Mouse (Mus musculus): Measurements from ENCODE around the gene Itga5.

Itga5 gene

DNA sequence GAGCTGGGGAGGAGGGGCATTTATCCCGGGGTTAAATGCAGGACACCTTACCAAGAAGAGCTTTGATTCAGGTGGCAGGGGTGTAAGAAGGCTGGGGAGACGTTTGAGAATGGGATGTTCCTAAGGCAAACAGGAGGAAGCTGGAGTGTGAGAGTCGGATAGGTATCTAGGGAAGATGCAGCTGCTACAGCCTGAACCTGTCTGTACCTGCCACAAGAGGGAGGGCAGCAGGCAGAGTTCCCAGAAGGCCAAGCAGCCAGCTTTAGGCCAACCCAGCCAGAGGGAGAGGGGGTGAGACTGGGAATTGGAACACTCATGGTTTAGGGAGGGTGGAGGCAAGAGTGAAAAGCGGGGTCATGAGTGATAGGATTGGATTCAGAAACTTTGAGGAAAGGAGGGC is 25.8 kb downstream of the Itga5 start:
- peak; percentile 83 for DNase-seq (ENCODE audit: low read depth, low spot score)

DNA sequence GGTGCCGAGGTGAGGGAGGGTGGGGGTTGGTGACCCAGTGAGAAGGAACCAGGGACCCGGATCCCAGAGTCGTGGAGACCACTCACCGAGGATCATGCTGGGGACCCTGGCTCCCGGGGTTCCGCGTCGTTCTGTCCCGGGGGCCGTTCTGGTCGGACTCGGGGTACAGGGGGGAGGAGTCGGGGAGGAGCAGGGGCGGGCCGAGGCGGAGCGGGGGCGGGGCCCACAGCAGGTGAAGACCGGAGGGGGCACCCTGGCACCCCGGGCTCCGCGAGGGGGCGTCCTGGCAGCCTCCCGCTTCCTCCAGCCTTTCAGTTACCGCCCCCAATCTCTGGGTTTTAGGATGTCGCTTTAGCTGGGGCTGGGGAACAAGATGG is 26.6 kb downstream of the Itga5 start, which contains the start of gene Zfp385a:
Gene Zfp385a, minus strand, starts transcription at position 133 of the 377 bp plus-strand sequence.
- peak; percentile 89 for DNase-seq (ENCODE audit: low read depth, low spot score)

DNA sequence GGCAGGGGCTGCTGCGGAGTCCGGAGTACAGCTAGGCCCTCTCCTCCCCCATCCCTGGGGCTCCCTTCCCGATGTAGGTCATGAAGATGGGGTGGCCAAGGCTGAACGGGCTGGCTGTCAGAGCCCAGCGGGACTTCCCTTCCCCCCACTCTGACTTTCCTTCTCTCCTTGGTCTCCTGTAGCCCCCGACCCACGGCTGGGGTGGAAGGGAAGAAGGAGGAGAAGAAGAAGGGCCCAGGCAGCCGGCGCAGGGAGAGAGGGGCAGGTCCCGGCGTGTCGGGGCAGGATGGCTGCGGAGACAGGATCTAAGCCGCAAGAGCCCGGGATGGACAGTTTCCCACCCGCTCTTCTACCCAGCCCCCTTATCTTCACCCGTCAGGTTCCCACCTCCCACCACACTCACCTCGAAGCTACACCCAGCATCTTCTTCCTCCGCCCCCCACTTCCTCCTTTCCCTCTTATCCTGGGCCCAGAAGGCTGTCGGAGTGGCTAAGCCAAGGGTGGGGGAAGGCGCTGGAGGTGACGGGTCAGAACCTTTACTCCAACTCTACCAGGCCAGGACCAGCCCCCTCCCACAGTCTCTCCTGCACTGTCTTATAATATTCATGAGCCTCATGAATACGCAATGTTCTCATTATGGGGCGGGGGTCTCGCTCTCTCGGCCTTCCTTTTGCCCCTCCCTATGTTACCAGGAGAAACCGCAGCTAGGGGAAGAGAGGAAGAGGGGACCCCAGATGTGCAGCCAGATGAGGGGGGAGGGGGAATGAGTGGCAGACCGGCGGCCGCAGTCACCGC is 27.2 kb downstream of the Itga5 start:
- DNase-seq (ENCODE audit: low read depth, low spot score), result no peak

DNA sequence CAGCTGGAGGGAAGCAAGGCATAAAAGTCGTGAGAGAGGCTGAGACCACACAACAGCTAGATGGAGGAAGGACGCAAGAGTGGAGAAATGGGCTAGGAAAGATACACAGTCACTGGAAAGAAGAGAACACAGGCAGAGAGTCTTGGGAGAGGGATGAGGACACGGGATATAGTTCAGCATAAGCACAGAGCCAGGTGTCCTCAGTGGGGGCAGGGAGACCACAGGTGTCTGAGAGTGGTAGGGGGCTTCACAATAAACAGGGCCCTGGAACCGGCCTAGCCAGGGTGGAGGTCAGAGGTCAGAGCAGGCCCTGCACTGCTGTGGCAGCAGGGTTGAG is 27.8 kb downstream of the Itga5 start:
- no peak for DNase-seq (ENCODE audit: low read depth, low spot score)

DNA sequence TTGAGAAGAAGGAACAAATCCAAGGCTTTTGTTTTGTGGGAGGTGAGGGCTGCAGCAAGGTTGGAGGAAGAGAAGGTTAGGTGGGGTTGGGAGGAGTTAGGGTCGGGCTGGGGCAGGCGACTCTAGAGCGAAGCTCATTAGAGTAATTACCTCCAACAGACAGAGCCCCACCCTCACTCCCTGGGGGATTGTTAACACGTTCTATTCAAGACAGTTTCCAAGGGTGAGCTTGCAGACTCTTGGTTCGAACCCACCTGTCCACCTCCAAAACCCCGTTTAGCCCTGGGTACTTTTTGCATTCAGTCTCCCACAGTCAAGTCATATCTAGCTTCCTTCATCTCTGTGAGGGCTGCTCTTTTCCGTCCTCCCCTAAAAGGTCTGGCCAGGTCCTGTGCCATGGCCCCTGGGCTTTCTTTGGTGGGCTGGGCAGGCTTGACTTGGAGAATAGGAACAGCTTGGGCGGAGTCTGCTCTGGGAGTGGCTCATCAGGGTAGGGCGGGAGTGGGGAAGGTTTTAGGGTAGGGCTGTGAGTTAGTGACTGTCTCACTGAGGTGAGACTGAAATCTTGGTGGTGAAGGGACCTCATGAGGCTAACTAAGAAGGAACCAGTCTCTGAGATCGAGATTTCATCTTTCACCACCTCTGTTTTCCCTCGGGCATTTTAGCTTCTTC is 29.4 kb downstream of the Itga5 start:
- DNase-seq (ENCODE audit: low read depth, low spot score), result no peak

DNA sequence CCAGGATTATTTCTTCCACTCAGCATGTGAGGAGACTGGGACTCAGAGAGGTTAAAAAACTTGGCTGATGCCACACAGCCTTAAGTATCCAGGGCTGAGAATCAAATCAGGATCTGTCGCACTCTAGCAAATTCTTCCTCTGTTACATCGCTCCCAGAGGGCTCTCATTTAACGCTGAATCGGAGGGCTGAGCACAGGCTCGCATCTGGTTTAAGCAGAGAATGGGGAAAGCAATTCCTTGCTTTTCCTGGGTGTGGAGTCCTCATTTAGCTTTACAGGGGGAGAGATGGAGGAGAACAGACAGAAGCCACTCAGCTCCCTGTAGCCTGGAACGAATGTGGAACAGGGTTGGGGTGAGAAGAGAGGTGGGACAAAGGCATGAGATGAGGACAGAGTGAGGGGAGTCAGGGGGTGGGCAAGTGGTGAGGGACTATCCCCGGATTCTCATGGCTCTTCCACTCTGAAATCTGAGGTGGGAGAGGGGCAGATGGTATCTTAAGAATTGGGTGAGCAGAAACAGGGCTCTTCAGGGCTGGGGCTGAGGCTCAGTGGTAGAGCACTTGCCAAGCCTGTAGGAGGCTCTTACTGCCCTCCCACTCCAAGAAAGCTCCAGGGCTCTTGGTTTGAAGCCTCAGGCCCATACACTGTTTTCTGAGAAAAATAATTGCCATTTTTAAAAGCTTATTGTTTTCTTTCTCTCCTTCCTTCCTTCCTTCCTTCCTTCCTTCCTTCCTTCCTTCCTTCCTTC is 30.9 kb downstream of the Itga5 start:
- DNase-seq (ENCODE audit: low read depth, low spot score), result peak; percentile 53

DNA sequence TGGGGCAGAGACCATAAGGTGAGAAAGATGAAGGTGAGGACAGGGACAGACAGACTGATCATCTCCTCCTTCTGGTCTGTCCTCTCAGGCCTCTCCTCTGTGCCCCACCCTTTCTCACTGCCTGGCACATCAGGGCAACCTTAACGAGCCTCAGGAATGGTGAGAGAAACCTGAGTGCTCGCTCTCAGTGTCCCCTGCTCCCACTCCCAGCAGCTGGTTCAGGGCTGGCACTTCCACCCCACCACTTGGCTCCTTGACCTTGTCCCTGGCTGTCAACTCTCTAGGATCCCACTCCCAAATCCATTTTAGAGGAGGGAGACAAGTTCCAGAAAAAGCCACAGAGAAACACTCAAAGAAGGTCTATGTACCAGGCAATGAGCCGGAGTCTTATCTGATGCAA is 31.5 kb downstream of the Itga5 start:
- no peak for DNase-seq (ENCODE audit: low read depth, low spot score)

DNA sequence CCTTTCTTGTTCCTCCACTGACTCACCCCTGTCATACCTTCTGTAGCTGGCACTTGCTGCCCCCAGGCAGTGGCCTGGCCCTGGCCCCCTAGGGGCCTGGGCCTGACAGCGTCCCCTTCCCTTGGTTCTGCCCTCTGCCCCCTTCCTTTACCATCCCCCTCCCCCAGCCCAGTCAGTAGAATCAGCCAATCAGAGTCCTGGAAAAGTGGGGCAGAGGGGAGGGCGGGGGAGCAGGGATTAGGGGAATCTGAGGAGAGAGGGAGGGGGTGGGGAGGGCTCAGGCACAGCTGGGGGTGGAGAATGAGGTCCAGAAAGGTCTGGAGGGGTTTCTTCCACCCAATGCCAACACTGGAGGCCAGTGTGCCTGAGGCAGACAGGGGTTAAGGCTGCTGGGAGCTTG is 32.4 kb downstream of the Itga5 start:
- DNase-seq (ENCODE audit: low read depth, low spot score), result no peak

DNA sequence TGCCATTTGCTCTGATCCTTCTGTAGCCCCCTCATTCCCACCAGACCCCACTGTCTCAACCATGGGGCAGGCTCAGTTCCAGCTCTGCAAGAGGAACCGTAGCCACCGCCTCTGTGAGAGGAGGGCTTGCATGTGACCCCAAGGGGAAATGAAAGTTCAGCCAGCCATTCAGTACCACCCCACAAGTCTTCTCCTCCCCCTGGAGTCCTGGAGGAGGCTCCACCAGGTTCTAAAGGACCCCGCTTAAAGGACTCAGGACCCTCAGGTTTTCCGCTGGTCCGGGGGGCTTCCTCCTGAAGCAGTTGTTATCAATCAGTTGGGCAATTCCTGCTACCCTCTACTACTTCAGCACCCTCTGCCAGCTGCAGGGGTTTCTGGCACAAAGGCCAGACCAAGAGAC is 32.8 kb downstream of the Itga5 start:
- DNase-seq (ENCODE audit: low read depth, low spot score), result no peak

DNA sequence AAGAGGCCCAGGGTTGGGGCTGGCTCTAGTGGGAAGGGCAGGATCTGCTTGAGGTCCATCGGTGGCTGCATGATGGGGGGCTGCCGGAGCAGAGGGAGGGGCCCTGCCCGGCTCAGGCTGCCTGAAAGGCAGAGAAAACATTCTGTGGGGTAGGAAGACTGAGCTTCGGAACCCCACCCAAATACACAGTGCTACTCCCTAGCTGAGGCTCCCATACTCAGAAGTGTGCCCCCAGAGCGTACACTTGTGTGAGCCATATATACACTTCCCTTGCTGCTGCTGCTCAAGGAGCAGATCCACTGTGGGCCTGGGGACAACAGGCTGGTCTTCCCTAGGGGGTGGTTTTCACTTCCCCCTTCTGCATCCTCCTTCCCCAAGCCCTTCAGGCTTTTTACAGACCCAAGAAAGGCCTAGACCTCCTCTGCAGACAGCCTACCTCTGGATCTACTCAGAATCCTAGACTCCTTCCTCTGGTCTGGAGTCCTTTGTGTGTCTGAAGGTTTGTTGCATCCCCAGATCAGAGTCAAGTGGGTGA is 33.4 kb downstream of the Itga5 start:
- DNase-seq (ENCODE audit: low read depth, low spot score), result no peak

DNA sequence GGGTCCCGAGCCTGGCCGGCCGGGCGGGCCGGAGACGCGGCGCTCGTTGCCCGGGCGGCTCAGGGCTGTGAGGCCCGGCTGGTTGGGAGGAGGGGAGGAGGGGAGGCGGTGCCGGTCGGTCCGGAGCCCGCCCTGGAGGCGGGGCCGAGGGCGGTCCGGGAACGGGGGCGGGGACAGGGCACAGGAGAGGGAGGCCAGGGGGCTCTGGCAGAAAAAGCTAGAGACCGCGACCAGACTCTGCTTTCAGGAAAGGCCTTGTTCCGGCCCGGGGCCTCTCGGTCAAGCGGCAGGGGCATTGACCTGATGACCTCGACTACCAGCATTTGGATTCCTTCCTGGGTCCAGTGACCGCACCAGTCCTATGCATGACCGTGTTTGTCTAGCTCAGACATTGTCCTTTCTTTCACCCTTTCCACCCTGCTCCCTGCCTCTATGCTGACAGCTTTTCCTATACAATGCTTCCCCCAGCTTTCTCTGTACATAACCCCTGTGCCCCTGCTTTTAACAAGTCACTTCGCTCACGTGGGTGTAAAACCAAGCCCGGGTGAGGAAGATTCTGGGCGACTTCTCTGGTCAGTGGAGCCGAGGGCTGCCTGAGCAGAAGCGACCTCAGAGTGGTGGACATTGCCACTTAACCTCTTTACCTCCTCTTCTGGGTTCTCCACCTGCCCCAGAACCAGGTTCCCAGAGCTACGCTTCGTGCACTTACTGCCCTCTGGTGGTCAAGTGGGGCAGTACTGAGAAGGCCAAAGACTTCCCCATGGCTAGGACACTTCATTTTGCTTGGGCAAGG is 42.9 kb downstream of the Itga5 start:
- peak; percentile 85 for DNase-seq (ENCODE audit: low read depth, low spot score)

DNA sequence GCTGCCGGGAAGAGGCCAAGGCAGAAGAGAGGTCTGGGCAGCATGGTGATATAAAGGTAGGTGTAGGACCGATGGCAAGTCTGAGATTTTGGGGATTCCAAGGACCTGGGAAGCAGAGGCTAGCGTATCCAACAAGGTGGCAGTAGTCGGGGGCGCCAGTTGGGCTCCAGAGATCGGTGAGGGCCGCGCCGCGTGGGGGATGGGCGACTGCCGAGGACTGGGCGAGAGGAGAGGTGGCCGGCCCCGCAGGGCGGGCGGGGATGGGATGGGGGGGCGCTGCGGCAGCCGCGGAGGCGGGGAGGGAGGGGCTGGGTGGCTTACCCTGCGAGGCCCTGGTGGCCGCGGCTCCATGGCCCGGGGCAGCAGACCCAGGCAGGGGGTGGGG is 43.5 kb downstream of the Itga5 start:
- DNase-seq (ENCODE audit: low read depth, low spot score), result peak; percentile 47

DNA sequence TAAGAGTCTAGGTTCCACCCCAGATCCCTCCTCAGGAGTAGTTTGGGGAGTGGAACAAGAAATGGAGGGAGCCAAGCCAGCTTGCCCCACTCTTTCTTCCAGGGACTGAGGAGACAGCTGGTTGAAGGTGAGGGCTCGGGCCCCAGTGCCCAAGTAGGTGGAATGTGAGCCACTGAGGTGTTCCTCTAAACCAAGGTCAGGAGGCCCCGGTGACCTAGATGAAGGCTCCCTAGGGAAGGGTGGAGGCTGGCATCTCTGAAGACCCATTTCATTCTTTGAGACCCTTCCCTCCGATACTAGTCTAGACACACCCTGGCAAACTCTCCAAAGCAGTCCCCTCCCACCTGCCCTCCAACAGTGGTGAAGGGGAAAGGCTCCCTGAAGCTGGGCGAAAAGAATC is 44.2 kb downstream of the Itga5 start:
- DNase-seq (ENCODE audit: low read depth, low spot score), result no peak

DNA sequence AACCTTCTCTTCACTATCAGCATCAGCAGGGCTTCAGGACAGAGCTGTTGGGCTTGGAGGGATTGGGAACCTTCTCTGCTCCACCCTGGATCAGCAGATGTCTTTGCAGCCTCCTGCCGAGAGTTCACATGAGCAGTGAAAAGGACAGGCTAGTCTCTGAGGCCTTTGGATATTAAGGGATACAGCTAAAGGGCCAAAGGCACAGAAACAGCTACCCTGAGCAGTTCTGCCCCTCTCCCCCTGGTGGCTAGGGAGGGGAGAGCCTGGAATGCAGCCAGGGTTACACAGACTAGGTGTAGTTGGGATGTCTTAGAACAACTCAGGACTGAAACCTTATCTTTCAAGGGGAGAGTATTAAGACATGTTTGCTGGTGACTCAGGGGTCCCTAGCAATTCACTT is 45.5 kb downstream of the Itga5 start:
- DNase-seq (ENCODE audit: low read depth, low spot score), result peak; percentile 51

DNA sequence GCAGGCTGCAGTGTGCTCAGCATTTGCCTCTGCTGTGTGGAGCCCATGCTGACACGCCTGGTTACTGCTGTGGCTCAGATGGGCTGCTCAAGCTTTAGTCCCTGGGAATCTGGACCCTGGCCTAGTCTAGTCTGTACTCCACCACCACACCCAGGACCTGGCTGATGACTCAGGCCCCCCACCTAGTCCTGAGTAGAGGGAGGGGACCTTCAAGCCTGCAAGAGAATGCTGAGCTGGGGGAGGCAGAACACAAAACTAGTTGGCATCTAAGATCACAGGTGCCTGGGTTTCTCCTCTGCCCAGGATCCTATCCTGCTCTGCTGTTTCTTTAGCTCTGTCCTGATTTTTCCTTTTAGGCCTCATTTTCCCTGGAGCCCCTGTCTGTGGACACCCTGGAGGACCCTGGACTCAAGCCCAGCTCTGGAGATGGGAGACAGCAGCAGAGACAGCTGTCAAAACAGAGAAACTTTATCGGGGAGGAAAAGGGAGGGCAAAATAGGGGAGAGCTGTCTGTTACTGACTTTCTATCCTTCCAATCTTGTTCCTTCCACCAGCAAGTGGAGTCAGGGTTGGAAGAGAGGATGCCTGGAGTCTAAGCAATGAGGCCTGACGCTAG is 48.3 kb downstream of the Itga5 start:
- no peak for DNase-seq (ENCODE audit: low read depth, low spot score)

DNA sequence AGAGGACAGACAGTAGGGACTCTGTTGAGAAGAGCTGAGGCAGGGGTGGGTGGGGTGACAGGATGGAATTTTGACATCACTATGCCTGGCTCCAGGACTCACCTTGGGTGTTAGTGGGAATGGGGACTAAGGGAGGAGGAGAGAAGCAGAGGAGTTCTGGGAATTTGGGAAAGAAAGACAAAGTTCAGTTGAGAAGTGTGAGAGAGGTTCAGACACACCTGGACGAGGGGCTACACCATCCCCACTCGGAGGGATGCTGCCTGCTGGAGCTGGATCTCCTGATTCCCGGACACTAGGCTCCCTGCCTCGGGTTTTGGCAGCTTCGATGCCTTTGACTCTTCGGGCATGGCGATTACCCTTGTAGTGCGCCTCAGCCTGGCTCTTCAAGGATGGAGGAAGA is 48.8 kb downstream of the Itga5 start:
- DNase-seq (ENCODE audit: low read depth, low spot score), result no peak

DNA sequence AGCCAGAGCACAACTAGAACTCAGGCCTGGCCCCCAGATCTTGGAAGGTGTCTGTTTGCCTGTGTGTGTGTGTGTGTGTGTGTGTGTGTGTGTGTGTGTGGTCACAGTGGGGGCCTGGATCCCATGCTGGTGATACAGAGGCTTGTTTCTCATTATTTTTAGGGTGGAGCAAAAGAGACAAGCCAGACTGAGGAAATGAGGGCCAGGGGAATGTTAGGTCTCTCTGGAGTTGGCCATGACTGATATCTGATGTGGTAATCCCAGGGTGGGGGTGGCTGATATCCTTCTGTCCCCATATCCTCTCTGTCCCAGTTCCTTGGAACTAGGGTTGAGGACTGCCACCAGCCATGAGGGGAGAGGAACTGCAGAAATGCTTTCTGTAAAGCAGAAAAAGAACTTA is 49.4 kb downstream of the Itga5 start:
- DNase-seq (ENCODE audit: low read depth, low spot score), result no peak

DNA sequence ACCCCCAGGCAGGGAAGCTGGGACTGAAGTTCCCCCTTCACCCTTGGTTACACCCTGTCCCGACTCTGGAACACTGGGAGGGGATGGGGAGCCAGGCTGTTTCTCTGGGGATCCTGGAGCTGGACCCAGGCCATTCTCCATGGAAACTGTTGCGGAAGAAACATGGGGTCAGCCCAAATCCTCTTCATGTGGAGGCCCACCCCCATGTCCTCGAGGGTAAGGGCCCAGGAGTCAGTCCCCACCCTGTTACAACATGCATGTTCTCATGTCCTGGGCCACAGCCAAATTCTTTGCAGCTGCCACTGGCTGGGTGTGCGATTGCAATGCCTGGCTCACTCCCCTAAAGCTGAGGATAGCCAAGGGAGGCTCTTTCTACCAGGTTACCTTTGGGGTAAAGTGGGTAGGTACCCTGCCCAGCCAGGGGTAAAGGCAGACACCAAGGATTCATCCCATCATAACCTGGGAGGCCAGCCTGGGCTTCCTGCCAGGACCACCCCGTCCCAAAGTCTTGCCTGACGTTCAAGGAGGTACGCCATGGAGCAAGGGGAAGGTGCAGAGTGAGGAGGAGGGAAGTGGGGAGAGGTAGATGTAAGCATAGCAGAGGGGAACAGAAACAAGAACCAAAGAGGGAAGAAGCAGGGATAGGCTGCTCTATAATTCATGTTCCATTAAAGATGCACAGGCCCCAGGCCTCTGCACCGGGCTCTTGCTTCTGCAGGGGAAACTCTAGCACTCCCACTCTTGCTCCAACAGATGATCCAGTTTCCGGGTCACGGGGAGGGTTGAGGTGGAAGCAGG is 50.4 kb downstream of the Itga5 start:
- no peak for DNase-seq (ENCODE audit: low read depth, low spot score)

DNA sequence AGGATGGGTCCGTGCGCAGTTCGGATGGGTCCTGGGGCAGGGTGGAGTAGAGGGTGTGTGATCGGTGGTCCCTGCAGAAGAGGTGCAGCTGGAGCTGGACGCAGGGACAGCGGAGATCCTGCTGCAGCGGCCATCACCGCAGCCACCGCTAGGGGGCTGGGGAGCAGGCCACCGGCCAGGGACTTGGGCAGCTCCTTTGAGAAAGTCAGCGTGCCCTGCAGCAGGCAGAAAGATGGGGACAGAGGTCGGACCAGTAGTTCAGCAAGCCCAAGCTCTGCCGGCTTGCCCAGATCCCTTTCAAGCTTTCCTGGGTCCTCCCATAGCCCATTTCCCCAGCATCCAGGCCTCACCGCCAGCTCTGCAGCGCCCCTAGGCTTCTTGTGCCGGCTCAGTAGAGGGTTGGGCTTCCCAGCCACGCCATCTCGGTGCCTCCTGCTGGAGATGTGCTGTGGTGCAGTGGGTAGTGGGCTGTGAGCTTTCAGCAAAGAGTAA is 51.5 kb downstream of the Itga5 start:
- peak; percentile 64 for DNase-seq (ENCODE audit: low read depth, low spot score)

DNA sequence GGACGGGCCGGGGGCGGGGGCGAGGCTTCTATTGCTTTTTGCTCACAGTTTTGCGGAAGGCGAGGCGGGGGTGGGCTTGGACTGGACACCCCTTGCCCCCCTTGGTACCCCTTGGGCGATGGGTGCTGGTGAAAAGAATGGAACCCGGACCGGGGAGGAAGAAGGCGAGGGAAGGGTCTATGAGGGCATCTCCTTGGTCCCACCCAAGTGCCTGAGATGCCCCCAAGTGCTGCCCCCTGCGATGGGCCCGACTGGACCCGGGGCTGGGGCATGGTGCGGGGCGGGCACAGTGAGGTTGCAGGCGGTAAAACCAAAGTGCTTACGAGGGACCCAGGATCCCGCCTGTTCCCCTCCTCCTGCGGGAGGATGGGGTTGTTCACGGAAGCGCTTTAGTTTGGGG is 52.4 kb downstream of the Itga5 start:
- DNase-seq (ENCODE audit: low read depth, low spot score), result no peak
